Mouse (Mus musculus) liver (tissue): ENCODE data around the gene Lmo1.
"Not testable (repeated sequence)": the region's sequence is repeated elsewhere in the genome, so short reads cannot be mapped to it uniquely, and the experiment has no call there.

Experiments used
- DNase-seq: peaks from one replicate; pipeline ENCODE4 v3.0.0-alpha.2; 2020; ENCODE audit warnings: mixed read lengths

Gene Lmo1

GRCm38 (mm10) chr7:109104894-109105293 lies 70.1 kb downstream of the Lmo1 start:
- no peak for DNase-seq

- no peak for DNase-seq
Observed at GRCm38 (mm10) chr7:109101167-109101566, 73.8 kb downstream of the Lmo1 start.

GRCm38 (mm10) chr7:109098145-109099018 lies 76.6 kb downstream of the Lmo1 start:
- peak; percentile 39 for DNase-seq

- no peak for DNase-seq
Observed at GRCm38 (mm10) chr7:109097203-109097602, 77.8 kb downstream of the Lmo1 start.

- DNase-seq: no peak
Observed at GRCm38 (mm10) chr7:109096618-109097017, 78.4 kb downstream of the Lmo1 start.

GRCm38 (mm10) chr7:109094294-109094693 lies 80.7 kb downstream of the Lmo1 start:
- DNase-seq: no peak

GRCm38 (mm10) chr7:109091316-109091715 lies 83.7 kb downstream of the Lmo1 start:
- not testable (repeated sequence) for DNase-seq
